Mouse (Mus musculus): ENCODE results near the gene Pbld1. TPM values are rescaled to one million over a fixed set of nuclear protein-coding genes. Genes with fewer than 3 reads are reported as not detected.

The Pbld1 gene
- polyA plus RNA-seq, 1 experiment = 4.7 TPM

DNA sequence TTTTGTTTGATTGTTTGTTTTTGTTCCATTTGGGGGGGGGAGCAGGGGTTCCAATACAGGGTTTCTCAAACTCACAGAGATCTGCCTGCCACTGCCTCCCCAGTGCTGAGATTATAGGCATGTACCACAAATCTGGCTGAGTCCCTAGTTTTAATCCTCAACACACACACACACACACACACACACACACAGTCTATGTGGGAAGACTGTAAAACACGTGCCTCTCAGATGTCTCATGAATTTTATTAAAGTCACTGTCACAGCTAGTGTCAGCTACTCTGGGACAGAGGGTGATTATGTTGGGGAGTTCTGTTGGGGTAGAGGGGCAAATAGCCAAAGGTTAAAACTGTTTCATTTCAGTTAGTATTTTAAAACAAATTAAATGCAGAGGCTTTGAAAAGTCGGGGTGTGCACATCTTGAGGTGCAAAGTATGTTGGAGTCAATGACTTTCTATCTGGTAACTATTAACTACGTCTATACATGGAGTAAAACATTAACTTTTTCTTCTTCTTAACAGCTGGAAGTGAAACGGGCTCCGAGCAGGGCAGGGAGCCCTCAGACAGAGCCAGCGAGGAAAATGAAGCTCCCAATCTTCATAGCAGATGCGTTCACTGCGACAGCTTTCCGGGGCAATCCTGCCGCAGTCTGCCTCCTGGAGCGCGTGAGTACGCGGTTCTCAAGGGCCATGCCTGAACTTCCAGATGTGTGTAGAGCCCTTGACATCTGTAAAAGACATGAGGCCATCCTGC lies 21.2 kb upstream of the Pbld1 start:
- Histone ChIP-seq H3K4me3 (ENCODE audit: low read depth, low read length) (peak overlapping the region; percentile 69), H3K27me3 (ENCODE audit: control insufficient read depth, insufficient read depth, low read length) (no peaks in the 10 kb centered on the region), H3K36me3 (ENCODE audit: control insufficient read depth, insufficient read depth, low read length) (no peaks in the 10 kb centered on the region), H3K27ac (ENCODE audit: insufficient read depth, low read depth, low read length) (peak overlapping the region; percentile 89), H3K4me1 (ENCODE audit: control insufficient read depth, insufficient read depth, insufficient read length, low read length) (peaks cover 5% of the 10 kb centered on the region; the same call in 1 of the 2 replicates)
- TF ChIP-seq CTCF (IDR thresholded peaks at IDR 0.05; ENCODE audit: extremely low read depth, insufficient read length, insufficient replicate concordance, low read depth, low read length) (no peak), POLR2A (IDR thresholded peaks at IDR 0.05; ENCODE audit: low read depth, low read length) (peak; percentile 81)
- 38% methylated on average over 14 of the region's 14 CpGs for WGBS

DNA sequence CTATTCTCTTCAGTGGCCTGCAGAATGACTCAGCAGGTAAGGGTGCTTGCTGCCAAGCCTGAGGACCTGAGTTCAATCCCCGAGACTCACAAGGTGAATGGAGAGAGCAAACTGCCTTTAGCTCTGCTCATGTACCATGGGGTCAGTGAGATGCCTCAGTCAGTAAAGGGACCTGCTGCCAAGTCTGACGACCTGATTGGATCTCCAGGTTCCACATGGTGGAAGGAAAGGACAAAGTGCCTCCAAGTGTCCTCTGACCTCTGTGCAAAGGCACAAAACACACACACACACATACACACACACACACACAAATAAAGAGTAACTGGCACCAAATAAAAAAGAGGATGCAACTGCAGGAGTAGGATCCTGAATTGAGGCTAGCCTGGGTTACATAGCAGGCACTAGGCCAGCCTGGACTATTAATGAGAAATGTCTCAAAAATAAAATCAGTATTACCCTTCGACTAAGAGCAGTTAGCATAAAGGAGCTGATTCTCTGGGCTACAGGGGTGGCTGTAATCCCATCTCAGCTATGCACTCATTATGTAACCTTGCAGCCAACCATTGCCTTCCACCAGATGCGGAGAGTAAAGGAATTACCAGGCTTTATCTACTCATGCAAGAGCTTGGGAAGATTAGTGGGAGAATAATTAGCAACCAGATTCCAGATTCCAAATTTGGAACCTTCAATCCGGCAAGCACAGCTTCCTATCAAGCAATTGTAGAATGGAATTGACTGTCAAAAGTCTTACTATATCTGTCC lies 19.9 kb upstream of the Pbld1 start:
- 52% methylated on average over 5 of the region's 5 CpGs for WGBS
- peak overlapping the region; percentile 89; the same call in 1 of the 2 replicates for H3K27ac ChIP-seq (ENCODE audit: insufficient read depth, low read depth, low read length)
- H3K36me3 ChIP-seq (ENCODE audit: control insufficient read depth, insufficient read depth, low read length) = no peaks in the 10 kb centered on the region
- TF ChIP-seq POLR2A (IDR thresholded peaks at IDR 0.05; ENCODE audit: low read depth, low read length) = no peak
- TF ChIP-seq CTCF (IDR thresholded peaks at IDR 0.05; ENCODE audit: extremely low read depth, insufficient read length, insufficient replicate concordance, low read depth, low read length) = no peak
- H3K4me1 ChIP-seq (ENCODE audit: control insufficient read depth, insufficient read depth, insufficient read length, low read length) = peaks cover 5% of the 10 kb centered on the region; the same call in 1 of the 2 replicates
- H3K27me3 ChIP-seq (ENCODE audit: control insufficient read depth, insufficient read depth, low read length) = no peaks in the 10 kb centered on the region
- peak overlapping the region; percentile 29 for H3K4me3 ChIP-seq (ENCODE audit: low read depth, low read length)

DNA sequence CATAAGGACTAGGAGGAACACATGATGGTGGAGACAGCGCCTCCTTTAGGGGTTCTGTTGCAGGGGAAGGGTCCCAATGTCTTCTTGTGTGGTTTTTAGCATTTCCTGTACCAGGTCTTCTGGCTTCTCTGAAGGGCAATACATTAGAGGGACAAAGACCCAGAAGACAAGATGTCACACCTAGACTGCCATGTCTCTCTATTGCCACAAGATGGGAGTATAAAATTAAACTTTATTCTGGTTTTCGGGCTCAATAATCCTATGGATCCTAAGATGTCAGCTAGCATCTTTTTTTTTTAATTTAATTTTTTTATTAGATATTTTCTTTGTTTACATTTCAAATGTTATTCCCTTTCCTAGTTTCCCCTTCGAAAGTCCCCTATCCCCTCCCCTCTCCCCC lies 16.8 kb upstream of the Pbld1 start:
- Histone ChIP-seq H3K27me3 (ENCODE audit: control insufficient read depth, insufficient read depth, low read length) (no peaks in the 10 kb centered on the region), H3K4me3 (ENCODE audit: low read depth, low read length) (no peak overlapping the region), H3K27ac (ENCODE audit: insufficient read depth, low read depth, low read length) (no peak overlapping the region), H3K36me3 (ENCODE audit: control insufficient read depth, insufficient read depth, low read length) (no peaks in the 10 kb centered on the region), H3K4me1 (ENCODE audit: control insufficient read depth, insufficient read depth, insufficient read length, low read length) (peaks cover 5% of the 10 kb centered on the region; the same call in 1 of the 2 replicates)
- 55% methylated on average over 3 of the region's 3 CpGs for WGBS
- TF ChIP-seq CTCF (IDR thresholded peaks at IDR 0.05; ENCODE audit: extremely low read depth, insufficient read length, insufficient replicate concordance, low read depth, low read length) (no peak), POLR2A (IDR thresholded peaks at IDR 0.05; ENCODE audit: low read depth, low read length) (no peak)

DNA sequence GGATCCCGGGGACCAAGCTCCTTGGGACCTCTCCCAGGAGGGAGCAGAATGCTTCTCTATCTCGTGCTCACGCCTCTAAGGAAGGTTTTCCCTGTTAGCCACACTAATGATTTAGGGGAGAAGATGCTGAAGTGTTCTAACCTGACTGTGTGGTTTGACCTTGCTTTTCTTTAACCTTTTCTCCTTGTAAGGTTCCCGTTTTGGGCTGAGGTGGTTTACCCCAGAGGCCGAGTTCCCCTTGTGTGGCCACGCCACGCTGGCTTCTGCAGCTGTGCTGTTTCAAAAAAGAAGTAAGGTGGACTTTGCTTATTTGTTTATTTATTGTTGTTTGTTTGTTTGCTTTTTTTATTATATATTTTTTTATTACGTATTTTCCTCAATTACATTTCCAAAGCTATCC lies 12.2 kb upstream of the Pbld1 start:
- Histone ChIP-seq H3K27ac (ENCODE audit: insufficient read depth, low read depth, low read length) (no peak overlapping the region), H3K27me3 (ENCODE audit: control insufficient read depth, insufficient read depth, low read length) (no peaks in the 10 kb centered on the region), H3K36me3 (ENCODE audit: control insufficient read depth, insufficient read depth, low read length) (0 out of 2 replicates have a peak, but pooled peaks cover under 1% of the 10 kb centered on the region), H3K4me1 (ENCODE audit: control insufficient read depth, insufficient read depth, insufficient read length, low read length) (peaks cover 19% of the 10 kb centered on the region; the same call in 1 of the 2 replicates), H3K4me3 (ENCODE audit: low read depth, low read length) (no peak overlapping the region)
- WGBS = 87% methylated on average over 8 of the region's 8 CpGs
- TF ChIP-seq CTCF (IDR thresholded peaks at IDR 0.05; ENCODE audit: extremely low read depth, insufficient read length, insufficient replicate concordance, low read depth, low read length) = no peak
- no peak for TF ChIP-seq POLR2A (IDR thresholded peaks at IDR 0.05; ENCODE audit: low read depth, low read length)

DNA sequence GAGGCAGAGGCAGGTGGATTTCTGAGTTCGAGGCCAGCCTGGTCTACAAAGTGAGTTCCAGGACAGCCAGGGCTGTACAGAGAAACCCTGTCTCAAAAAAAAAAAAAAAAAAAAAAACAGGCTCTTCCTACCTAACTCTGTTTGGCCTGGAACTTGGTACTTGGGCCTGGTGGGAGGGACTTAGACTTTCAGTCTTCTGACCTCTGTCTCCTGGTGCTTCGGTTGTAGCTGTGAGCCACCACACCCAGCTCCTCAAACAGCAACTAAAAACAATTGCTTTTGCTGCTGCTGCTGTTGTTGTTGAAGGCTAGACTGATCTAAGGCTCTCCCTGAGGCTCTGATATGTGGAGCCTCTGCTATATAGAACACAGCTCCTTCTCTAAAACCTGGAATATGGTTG lies 10.9 kb upstream of the Pbld1 start:
- Histone ChIP-seq H3K36me3 (ENCODE audit: control insufficient read depth, insufficient read depth, low read length) (0 out of 2 replicates have a peak, but pooled peaks cover 5% of the 10 kb centered on the region), H3K4me3 (ENCODE audit: low read depth, low read length) (no peak overlapping the region), H3K4me1 (ENCODE audit: control insufficient read depth, insufficient read depth, insufficient read length, low read length) (peaks cover 19% of the 10 kb centered on the region; the same call in 1 of the 2 replicates), H3K27ac (ENCODE audit: insufficient read depth, low read depth, low read length) (peak overlapping the region; percentile 86), H3K27me3 (ENCODE audit: control insufficient read depth, insufficient read depth, low read length) (no peaks in the 10 kb centered on the region)
- 44% methylated on average over 2 of the region's 2 CpGs for WGBS
- no peak for TF ChIP-seq CTCF (IDR thresholded peaks at IDR 0.05; ENCODE audit: extremely low read depth, insufficient read length, insufficient replicate concordance, low read depth, low read length)
- TF ChIP-seq POLR2A (IDR thresholded peaks at IDR 0.05; ENCODE audit: low read depth, low read length) = no peak

DNA sequence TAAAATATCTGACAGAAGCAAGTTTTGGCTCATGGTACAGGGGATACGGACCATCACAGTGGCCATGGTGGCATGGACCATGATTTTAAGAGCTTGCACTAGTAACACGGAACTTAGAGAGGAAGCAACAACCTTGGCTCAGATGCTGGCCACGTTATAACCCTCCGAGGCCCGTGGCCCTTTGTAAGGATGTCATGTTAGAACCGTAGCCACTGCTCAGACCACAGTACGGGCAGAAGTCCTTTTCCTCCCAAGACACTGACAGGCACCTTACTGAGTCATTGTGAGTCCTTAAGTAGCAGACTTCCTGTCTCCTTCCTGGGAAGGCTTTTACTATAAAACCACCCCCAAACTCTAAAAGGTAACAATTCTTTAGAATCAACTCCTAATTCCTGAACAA lies 8.7 kb upstream of the Pbld1 start:
- Histone ChIP-seq H3K27me3 (ENCODE audit: control insufficient read depth, insufficient read depth, low read length) (no peaks in the 10 kb centered on the region), H3K36me3 (ENCODE audit: control insufficient read depth, insufficient read depth, low read length) (peaks cover 11% of the 10 kb centered on the region; the same call in 1 of the 2 replicates), H3K27ac (ENCODE audit: insufficient read depth, low read depth, low read length) (no peak overlapping the region), H3K4me1 (ENCODE audit: control insufficient read depth, insufficient read depth, insufficient read length, low read length) (peaks cover 19% of the 10 kb centered on the region; the same call in 1 of the 2 replicates), H3K4me3 (ENCODE audit: low read depth, low read length) (no peak overlapping the region)
- TF ChIP-seq POLR2A (IDR thresholded peaks at IDR 0.05; ENCODE audit: low read depth, low read length) = no peak
- TF ChIP-seq CTCF (IDR thresholded peaks at IDR 0.05; ENCODE audit: extremely low read depth, insufficient read length, insufficient replicate concordance, low read depth, low read length) = no peak
- WGBS = 78% methylated on average over 7 of the region's 7 CpGs

DNA sequence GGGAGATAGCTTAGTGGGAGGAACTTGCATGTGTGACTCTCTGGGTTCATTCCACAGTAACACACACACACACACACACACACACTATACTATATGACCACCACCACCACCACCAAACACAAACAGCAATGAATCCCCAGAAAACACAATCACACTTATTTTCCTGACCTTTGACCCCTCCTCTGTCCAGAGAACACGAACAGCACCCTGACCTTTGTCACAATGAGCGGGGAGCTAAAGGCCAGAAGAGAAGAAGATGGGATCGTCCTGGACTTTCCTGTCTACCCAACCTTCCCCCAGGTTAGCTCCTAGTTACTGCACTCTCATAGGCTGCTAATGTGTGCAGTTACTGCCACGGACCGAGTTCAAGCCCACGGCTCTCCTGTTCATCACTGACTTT lies 8.0 kb upstream of the Pbld1 start:
- 66% methylated on average over 6 of the region's 6 CpGs for WGBS
- Histone ChIP-seq H3K36me3 (ENCODE audit: control insufficient read depth, insufficient read depth, low read length) (peaks cover 11% of the 10 kb centered on the region; the same call in 1 of the 2 replicates), H3K4me1 (ENCODE audit: control insufficient read depth, insufficient read depth, insufficient read length, low read length) (peaks cover 24% of the 10 kb centered on the region; the same call in 1 of the 2 replicates), H3K4me3 (ENCODE audit: low read depth, low read length) (no peak overlapping the region), H3K27ac (ENCODE audit: insufficient read depth, low read depth, low read length) (no peak overlapping the region), H3K27me3 (ENCODE audit: control insufficient read depth, insufficient read depth, low read length) (no peaks in the 10 kb centered on the region)
- TF ChIP-seq POLR2A (IDR thresholded peaks at IDR 0.05; ENCODE audit: low read depth, low read length) (no peak), CTCF (IDR thresholded peaks at IDR 0.05; ENCODE audit: extremely low read depth, insufficient read length, insufficient replicate concordance, low read depth, low read length) (no peak)
